Mouse (Mus musculus): ENCODE results near the gene Rgl3. TPM values are rescaled to one million over a fixed set of nuclear protein-coding genes. Genes with fewer than 3 reads are reported as not detected.

Rgl3 gene
- total and polyA plus RNA-seq, 2 experiments from 2014 or later: 0.63 to 11.4 TPM

- Histone ChIP-seq H3K36me3 (replicated peaks; ENCODE audit: control insufficient read depth, insufficient read depth, low read length) (no peaks in the 10 kb centered on the region), H3K9ac (replicated peaks; ENCODE audit: low read depth, low read length) (no peak overlapping the region), H3K9me3 (replicated peaks; ENCODE audit: control insufficient read depth, low read length) (no peaks in the 10 kb centered on the region), H3K27ac (ENCODE audit: low read depth) (no peak overlapping the region), H3K4me3 (ENCODE audit: low read depth, low read length) (no peak overlapping the region), H3K4me1 (ENCODE audit: control insufficient read depth, insufficient read depth) (peaks cover 30% of the 10 kb centered on the region), H3K4me2 (ENCODE audit: low read depth, low read length) (no peak overlapping the region), H3K27me3 (ENCODE audit: control insufficient read depth, insufficient read depth, low read length) (peaks cover 25% of the 10 kb centered on the region)
- no peak for ATAC-seq (ENCODE audit: insufficient read depth, low read depth)
- 90% methylated on average over 7 of the region's 7 CpGs for WGBS
- DNase-seq (ENCODE audit: low spot score): no peak
- TF ChIP-seq EP300 (IDR thresholded peaks at IDR 0.05; ENCODE audit: low read depth): no peak
- TF ChIP-seq CTCF (IDR thresholded peaks at IDR 0.05; ENCODE audit: low read depth): no peak
Observed at GRCm38 (mm10) chr9:21959244-21959643, 30.0 kb downstream of the Rgl3 start.

GRCm38 (mm10) chr9:21958372-21958771 is 30.9 kb downstream of the Rgl3 start:
- Histone ChIP-seq H3K36me3 (replicated peaks; ENCODE audit: control insufficient read depth, insufficient read depth, low read length) (no peaks in the 10 kb centered on the region), H3K4me2 (ENCODE audit: low read depth, low read length) (no peak overlapping the region), H3K27me3 (ENCODE audit: control insufficient read depth, insufficient read depth, low read length) (peaks cover 25% of the 10 kb centered on the region), H3K27ac (ENCODE audit: low read depth) (no peak overlapping the region), H3K9me3 (replicated peaks; ENCODE audit: control insufficient read depth, low read length) (no peaks in the 10 kb centered on the region), H3K4me3 (ENCODE audit: low read depth, low read length) (no peak overlapping the region), H3K9ac (replicated peaks; ENCODE audit: low read depth, low read length) (no peak overlapping the region), H3K4me1 (ENCODE audit: control insufficient read depth, insufficient read depth) (peaks cover 28% of the 10 kb centered on the region)
- DNase-seq (ENCODE audit: low spot score) (no peak), ATAC-seq (ENCODE audit: insufficient read depth, low read depth) (no peak)
- no peak for TF ChIP-seq EP300 (IDR thresholded peaks at IDR 0.05; ENCODE audit: low read depth)
- no peak for TF ChIP-seq CTCF (IDR thresholded peaks at IDR 0.05; ENCODE audit: low read depth)
- 54% methylated on average over 5 of the region's 5 CpGs for WGBS

- Histone ChIP-seq H3K36me3 (replicated peaks; ENCODE audit: control insufficient read depth, insufficient read depth, low read length) (no peaks in the 10 kb centered on the region), H3K9me3 (replicated peaks; ENCODE audit: control insufficient read depth, low read length) (no peaks in the 10 kb centered on the region), H3K4me3 (ENCODE audit: low read depth, low read length) (peak within 1 kb of the TSS; percentile 65), H3K27me3 (ENCODE audit: control insufficient read depth, insufficient read depth, low read length) (peaks cover 10% of the 10 kb centered on the region), H3K4me2 (ENCODE audit: low read depth, low read length) (peak within 1 kb of the TSS; percentile 71), H3K4me1 (ENCODE audit: control insufficient read depth, insufficient read depth) (peaks cover 5% of the 10 kb centered on the region; the same call in 1 of the 2 replicates), H3K27ac (ENCODE audit: low read depth) (peak within 1 kb of the TSS; percentile 95), H3K9ac (replicated peaks; ENCODE audit: low read depth, low read length) (peak within 1 kb of the TSS; percentile 69)
- no peak; the same call in 1 of the 2 replicates for TF ChIP-seq EP300 (IDR thresholded peaks at IDR 0.05; ENCODE audit: low read depth)
- TF ChIP-seq CTCF (IDR thresholded peaks at IDR 0.05; ENCODE audit: low read depth): no peak
- peak; percentile 98 for DNase-seq (ENCODE audit: low spot score)
- ATAC-seq (ENCODE audit: insufficient read depth, low read depth): peak; percentile 97
- under 1% methylated on average over 54 of the region's 54 CpGs for WGBS
Observed at GRCm38 (mm10) chr9:21955570-21956281, 33.5 kb downstream of the Rgl3 start, which contains the start of gene Swsap1. Gene Swsap1 (plus strand): TSS chr9:21955755.

GRCm38 (mm10) chr9:21955225-21955569 is 34.0 kb downstream of the Rgl3 start:
- Histone ChIP-seq H3K36me3 (replicated peaks; ENCODE audit: control insufficient read depth, insufficient read depth, low read length) (no peaks in the 10 kb centered on the region), H3K4me3 (ENCODE audit: low read depth, low read length) (peak overlapping the region; percentile 65), H3K27me3 (ENCODE audit: control insufficient read depth, insufficient read depth, low read length) (0 out of 2 replicates have a peak, but pooled peaks cover 4% of the 10 kb centered on the region), H3K4me2 (ENCODE audit: low read depth, low read length) (peak overlapping the region; percentile 71), H3K9ac (replicated peaks; ENCODE audit: low read depth, low read length) (peak overlapping the region; percentile 69; the same call in 1 of the 2 replicates), H3K4me1 (ENCODE audit: control insufficient read depth, insufficient read depth) (peaks cover 5% of the 10 kb centered on the region; the same call in 1 of the 2 replicates), H3K27ac (ENCODE audit: low read depth) (peak overlapping the region; percentile 41; the same call in 1 of the 2 replicates), H3K9me3 (replicated peaks; ENCODE audit: control insufficient read depth, low read length) (no peaks in the 10 kb centered on the region)
- whole genome bisulfite sequencing: 3% methylated on average over 18 of the region's 18 CpGs
- ATAC-seq (ENCODE audit: insufficient read depth, low read depth) (peak; percentile 40), DNase-seq (ENCODE audit: low spot score) (no peak)
- TF ChIP-seq EP300 (IDR thresholded peaks at IDR 0.05; ENCODE audit: low read depth) (no peak), CTCF (IDR thresholded peaks at IDR 0.05; ENCODE audit: low read depth) (peak; percentile 32; the same call in 1 of the 2 replicates)

GRCm38 (mm10) chr9:21954635-21955034 is 34.6 kb downstream of the Rgl3 start:
- Histone ChIP-seq H3K9ac (replicated peaks; ENCODE audit: low read depth, low read length) (no peak overlapping the region), H3K9me3 (replicated peaks; ENCODE audit: control insufficient read depth, low read length) (no peaks in the 10 kb centered on the region), H3K4me3 (ENCODE audit: low read depth, low read length) (no peak overlapping the region), H3K4me1 (ENCODE audit: control insufficient read depth, insufficient read depth) (peaks cover 5% of the 10 kb centered on the region; the same call in 1 of the 2 replicates), H3K27ac (ENCODE audit: low read depth) (no peak overlapping the region), H3K27me3 (ENCODE audit: control insufficient read depth, insufficient read depth, low read length) (no peaks in the 10 kb centered on the region), H3K36me3 (replicated peaks; ENCODE audit: control insufficient read depth, insufficient read depth, low read length) (no peaks in the 10 kb centered on the region), H3K4me2 (ENCODE audit: low read depth, low read length) (no peak overlapping the region)
- WGBS: 90% methylated on average over 3 of the region's 3 CpGs
- ATAC-seq (ENCODE audit: insufficient read depth, low read depth): no peak
- DNase-seq (ENCODE audit: low spot score): no peak
- no peak for TF ChIP-seq CTCF (IDR thresholded peaks at IDR 0.05; ENCODE audit: low read depth)
- no peak for TF ChIP-seq EP300 (IDR thresholded peaks at IDR 0.05; ENCODE audit: low read depth)

All from heart, postnatal 0 days (tissue).